Mouse (Mus musculus) kidney, postnatal 10 days (tissue): ENCODE data around the gene Dlg3.

Source experiments
- DNase-seq: peaks from one replicate; pipeline ENCODE4 v3.0.0; 2021; ENCODE audit warnings: mixed read lengths

The Dlg3 gene

GRCm38 (mm10) chrX:100767181-100767884, at the start of gene Dlg3:
Gene Dlg3, plus strand, starts transcription at chrX:100767722.
- peak; percentile 33 for DNase-seq

- DNase-seq = peak; percentile 77
Observed at GRCm38 (mm10) chrX:100728947-100729346, 38.6 kb upstream of the Dlg3 start.

- peak; percentile 49 for DNase-seq
Observed at GRCm38 (mm10) chrX:100729665-100730188, 37.8 kb upstream of the Dlg3 start, which contains the start of gene Gdpd2. Gene Gdpd2, plus strand, starts transcription at chrX:100729873.

- DNase-seq = no peak
Observed at GRCm38 (mm10) chrX:100730266-100730665, 37.3 kb upstream of the Dlg3 start.

GRCm38 (mm10) chrX:100734359-100734758, 33.2 kb upstream of the Dlg3 start:
- peak; percentile 11 for DNase-seq

GRCm38 (mm10) chrX:100738918-100739317, 28.6 kb upstream of the Dlg3 start:
- peak; percentile 75 for DNase-seq

- DNase-seq = no peak
Observed at GRCm38 (mm10) chrX:100739443-100739842, 28.1 kb upstream of the Dlg3 start.

- no peak for DNase-seq
Observed at GRCm38 (mm10) chrX:100740785-100741184, 26.7 kb upstream of the Dlg3 start.

GRCm38 (mm10) chrX:100741940-100742339, 25.6 kb upstream of the Dlg3 start:
- peak; percentile 62 for DNase-seq

- DNase-seq = no peak
Observed at GRCm38 (mm10) chrX:100765855-100766254, 1.7 kb upstream of the Dlg3 start.

- peak; percentile 7 for DNase-seq
Observed at GRCm38 (mm10) chrX:100767885-100768626, 534 bp downstream of the Dlg3 start.

- DNase-seq = no peak
Observed at GRCm38 (mm10) chrX:100769281-100769680, 1.8 kb downstream of the Dlg3 start.

- peak; percentile 82 for DNase-seq
Observed at GRCm38 (mm10) chrX:100774341-100774811, 6.9 kb downstream of the Dlg3 start.

GRCm38 (mm10) chrX:100775405-100775804, 7.9 kb downstream of the Dlg3 start:
- no peak for DNase-seq

GRCm38 (mm10) chrX:100776494-100776893, 9.0 kb downstream of the Dlg3 start:
- peak; percentile 72 for DNase-seq

- DNase-seq = peak; percentile 86
Observed at GRCm38 (mm10) chrX:100776985-100777654, 9.6 kb downstream of the Dlg3 start.

- DNase-seq = peak; percentile 10
Observed at GRCm38 (mm10) chrX:100777655-100778234, 10.2 kb downstream of the Dlg3 start.

- no peak for DNase-seq
Observed at GRCm38 (mm10) chrX:100778397-100778796, 10.9 kb downstream of the Dlg3 start.

- no peak for DNase-seq
Observed at GRCm38 (mm10) chrX:100789322-100789721, 21.8 kb downstream of the Dlg3 start.

- DNase-seq = no peak
Observed at GRCm38 (mm10) chrX:100796041-100796740, 28.7 kb downstream of the Dlg3 start.

- no peak for DNase-seq
Observed at GRCm38 (mm10) chrX:100796741-100797090, 29.2 kb downstream of the Dlg3 start.

GRCm38 (mm10) chrX:100797370-100797769, 29.8 kb downstream of the Dlg3 start:
- DNase-seq = no peak
